Mouse (Mus musculus): Measurements from ENCODE around the gene Nudt14.

GRCm38 (mm10) chr12:112950040-112950760 is 8.3 kb upstream of the Nudt14 start:
- no peak for TF ChIP-seq HCFC1 (IDR thresholded peaks at IDR 0.05; ENCODE audit: borderline replicate concordance, insufficient read depth, low read length)
- no peak for TF ChIP-seq ZC3H11A (IDR thresholded peaks at IDR 0.05; ENCODE audit: borderline replicate concordance, low read depth, low read length)
- no peak for TF ChIP-seq MAFK (IDR thresholded peaks at IDR 0.05; ENCODE audit: insufficient read depth, low read depth, low read length)

All from ES-E14 (cell line).